Mouse (Mus musculus) activated CD4-positive, CD25-positive, alpha-beta regulatory T cell, adult 4 months (primary cell): ENCODE measurements around the gene Timm8a2. TPM values are rescaled to one million over a fixed set of nuclear protein-coding genes. Genes with fewer than 3 reads are reported as not detected.
A peak's percentile ranks its signal among the peaks of the same experiment; 100 is the strongest.

Experiments used
- ATAC-seq: one replicate; pipeline ENCODE4 v1.8.0; 2017
- polyA plus RNA-seq, 2 experiments: library from polyadenylated mRNA; unstranded; fragments of 100-300 nt; shearing (Covaris generic); gene quantifications; one replicate each; pipeline ENCODE4 v1.2.1; 2017

The Timm8a2 gene
- not detected for polyA plus RNA-seq

GRCm38 (mm10) chr14:122034451-122034850, at the start of gene Timm8a2:
Gene Timm8a2, plus strand, starts transcription at chr14:122034674.
- no peak for ATAC-seq

GRCm38 (mm10) chr14:121985477-121985876, 49.0 kb upstream of the Timm8a2 start:
- ATAC-seq: no peak

- ATAC-seq: no peak
These were observed 48.4 kb upstream of the Timm8a2 start for GRCm38 (mm10) chr14:121986028-121986427.

- no peak for ATAC-seq
These were observed 47.2 kb upstream of the Timm8a2 start for GRCm38 (mm10) chr14:121987287-121987686.

DNA sequence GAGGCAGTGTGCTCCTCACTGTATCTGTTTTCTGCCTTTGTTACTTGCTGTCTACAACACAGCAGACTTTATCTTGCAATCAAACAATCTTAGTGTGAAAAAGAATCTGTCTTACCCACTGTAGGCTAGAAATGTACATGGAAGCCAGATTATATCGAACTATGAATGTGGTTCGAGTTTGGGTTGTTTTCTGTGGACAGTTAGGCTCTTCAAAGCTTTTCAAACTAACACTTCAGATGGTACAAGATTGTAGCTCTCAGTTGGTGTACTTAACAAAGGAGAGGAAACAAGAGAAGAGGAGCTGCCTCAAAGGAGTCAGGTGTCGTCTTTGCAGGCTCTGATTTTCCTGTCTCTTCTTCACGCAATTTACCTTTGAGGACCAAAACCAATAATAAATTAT, 46.8 kb upstream of the Timm8a2 start:
- no peak for ATAC-seq

DNA sequence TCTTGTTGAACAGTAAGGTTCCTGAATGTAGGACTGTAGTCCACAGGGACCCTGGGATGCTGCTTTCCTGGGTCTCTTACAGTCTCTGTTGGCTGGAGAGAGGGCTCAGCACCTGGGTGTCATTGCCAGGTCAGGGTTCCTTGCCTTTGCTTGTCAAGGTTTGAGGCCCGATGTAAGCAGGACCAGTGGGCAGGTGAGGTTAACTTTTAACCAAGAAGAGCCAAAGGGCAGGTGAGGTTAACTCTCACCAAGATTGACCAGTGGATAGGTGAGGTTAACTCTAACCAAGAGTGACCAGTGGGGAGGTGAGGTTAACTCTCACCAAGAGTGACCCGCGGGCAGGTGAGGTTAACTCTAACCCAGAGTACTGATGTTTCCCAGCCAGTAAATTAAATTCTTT, 45.1 kb upstream of the Timm8a2 start:
- no peak for ATAC-seq

DNA sequence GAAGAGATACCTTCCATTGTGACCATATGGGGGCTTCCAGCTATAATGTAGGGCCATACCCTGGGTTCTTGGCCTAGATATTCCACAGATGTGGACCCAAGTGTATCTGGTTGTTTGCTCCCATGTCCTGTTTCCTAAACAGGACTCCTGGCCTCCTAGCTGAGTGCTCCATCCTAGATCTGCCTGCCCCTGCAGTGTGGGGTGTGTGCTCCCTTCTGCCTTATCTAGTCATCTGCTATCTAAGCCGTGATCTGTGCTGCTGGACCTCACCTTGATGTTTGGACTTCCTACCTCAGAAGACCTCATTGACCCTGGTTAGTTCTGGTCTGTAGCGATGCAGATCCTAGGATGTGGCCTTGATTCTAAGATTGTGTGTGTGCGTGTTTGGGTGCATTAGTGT, 44.6 kb upstream of the Timm8a2 start:
- no peak for ATAC-seq

DNA sequence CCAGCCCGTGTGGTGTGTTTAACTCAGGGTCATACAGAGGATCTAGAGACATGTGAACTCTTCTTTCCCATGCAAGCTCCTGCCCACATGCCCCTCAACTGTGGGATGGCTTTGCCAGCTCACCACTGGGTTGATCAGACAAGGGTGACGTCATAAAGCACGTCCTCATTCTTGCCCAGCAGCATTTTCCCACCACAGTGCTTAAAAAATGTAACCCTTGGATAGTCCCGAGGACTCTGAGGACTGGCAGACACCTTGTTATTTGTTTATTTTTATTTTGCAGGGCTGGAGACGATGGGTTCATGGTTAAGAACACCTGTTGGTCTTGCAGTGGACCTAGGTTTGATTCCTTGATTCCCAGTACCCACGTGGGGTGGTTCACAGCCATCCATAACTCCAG, 43.6 kb upstream of the Timm8a2 start:
- no peak for ATAC-seq

- ATAC-seq: peak; percentile 26
These were observed 42.6 kb upstream of the Timm8a2 start for GRCm38 (mm10) chr14:121991921-121992320.

- ATAC-seq: peak; percentile 80
These were observed 41.8 kb upstream of the Timm8a2 start for GRCm38 (mm10) chr14:121992395-121993280.

- no peak for ATAC-seq
These were observed 40.9 kb upstream of the Timm8a2 start for GRCm38 (mm10) chr14:121993616-121994015.

- peak; percentile 32 for ATAC-seq
These were observed 40.2 kb upstream of the Timm8a2 start for GRCm38 (mm10) chr14:121994171-121994700.

DNA sequence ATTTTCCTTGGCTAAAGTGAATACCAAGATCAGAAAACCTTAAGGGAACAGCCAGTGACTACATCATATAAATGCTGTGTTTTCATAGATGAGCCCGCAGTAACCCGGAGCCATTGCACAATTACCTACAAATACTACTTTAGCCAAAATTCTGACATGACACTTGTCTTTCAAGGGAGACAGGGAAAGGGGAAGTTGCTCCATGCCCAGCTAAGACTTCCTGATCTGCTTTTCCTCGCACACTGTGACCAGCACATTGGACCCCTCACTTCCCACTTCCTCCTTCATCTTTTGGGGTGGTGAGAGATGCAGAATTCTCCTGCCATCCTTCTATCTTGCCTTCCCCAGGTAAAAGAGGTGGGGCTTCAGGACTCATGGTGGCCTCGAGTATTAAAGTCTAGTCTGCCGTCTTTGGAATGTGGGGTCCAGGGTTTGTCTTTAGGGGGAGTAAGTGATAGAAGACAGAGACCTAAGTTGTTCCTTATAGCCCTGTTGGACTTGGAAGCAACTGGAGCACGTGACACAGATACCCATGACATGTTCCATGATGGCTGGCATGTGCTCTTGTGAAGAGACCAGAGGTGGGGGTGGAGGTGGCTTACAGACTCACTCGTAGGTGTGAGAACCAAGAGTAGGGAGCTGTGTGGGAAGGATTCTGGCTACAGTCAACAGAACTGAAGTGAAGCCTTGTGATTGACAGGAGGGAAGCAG, 39.5 kb upstream of the Timm8a2 start:
- no peak for ATAC-seq

- ATAC-seq: no peak
These were observed 39.0 kb upstream of the Timm8a2 start for GRCm38 (mm10) chr14:121995557-121995870.

GRCm38 (mm10) chr14:121996786-121997185, 37.7 kb upstream of the Timm8a2 start:
- ATAC-seq: no peak

GRCm38 (mm10) chr14:121999455-121999854, 35.0 kb upstream of the Timm8a2 start:
- ATAC-seq: peak; percentile 26

DNA sequence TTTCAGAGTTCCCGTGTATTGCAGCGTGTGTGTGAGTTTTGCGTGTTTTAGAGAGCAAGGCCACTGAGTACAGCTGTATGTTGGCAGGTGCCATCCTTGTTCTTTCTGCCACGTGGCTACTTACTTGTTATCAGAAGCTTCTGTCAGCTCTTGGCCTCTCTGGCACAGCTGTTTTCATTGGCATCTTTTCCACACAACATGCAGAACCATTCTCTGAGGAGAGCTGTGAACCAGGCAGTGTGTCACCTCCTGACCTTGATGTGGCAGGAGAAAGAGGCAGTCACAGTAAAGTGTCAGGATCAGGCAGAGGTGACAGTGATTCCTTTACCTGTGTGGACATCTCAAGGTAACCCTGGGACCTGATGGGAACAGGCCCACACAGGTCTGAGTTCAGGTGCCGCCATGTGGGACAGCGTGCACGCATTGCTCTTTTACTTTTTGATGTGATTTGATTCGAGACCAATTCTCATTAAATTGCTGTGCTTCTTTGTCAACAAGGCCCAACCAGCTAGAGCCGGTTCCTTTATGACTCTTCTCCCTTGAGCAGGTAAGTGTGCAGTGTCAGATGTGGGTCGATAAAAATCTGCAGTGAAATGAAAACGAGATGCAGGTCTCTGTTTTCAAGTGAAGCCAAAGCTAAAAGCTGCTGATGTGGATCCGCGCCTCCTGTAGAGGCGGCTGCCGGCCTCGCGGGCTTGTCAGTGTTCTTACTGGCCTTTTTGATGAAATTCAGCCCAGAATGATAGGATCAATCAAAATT, 33.9 kb upstream of the Timm8a2 start:
- ATAC-seq: peak; percentile 66

DNA sequence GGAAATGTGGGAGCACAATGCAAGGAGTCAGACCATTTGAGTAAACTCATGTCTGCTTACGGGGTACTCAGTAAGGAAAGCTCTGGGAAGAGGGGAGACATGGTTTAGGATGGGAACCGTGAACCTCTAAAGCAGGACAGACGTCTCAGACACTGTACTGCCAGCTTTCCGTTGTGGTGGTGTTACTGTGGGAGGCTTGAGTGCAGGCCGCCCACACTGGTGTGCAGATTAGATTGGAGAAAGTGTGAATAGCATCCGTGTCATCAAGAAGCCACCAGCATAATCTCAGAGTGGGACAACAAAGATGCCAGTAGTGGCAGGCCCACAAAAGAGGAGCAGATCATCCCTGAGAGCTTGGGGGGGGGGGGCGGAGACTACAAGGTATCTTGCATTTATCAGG, 32.2 kb upstream of the Timm8a2 start:
- ATAC-seq: peak; percentile 25

GRCm38 (mm10) chr14:122003812-122004211, 30.7 kb upstream of the Timm8a2 start:
- ATAC-seq: no peak

- no peak for ATAC-seq
These were observed 26.2 kb upstream of the Timm8a2 start for GRCm38 (mm10) chr14:122008261-122008660.

- ATAC-seq: peak; percentile 90
These were observed 25.0 kb upstream of the Timm8a2 start for GRCm38 (mm10) chr14:122009502-122009901.

GRCm38 (mm10) chr14:122010301-122010700, 24.2 kb upstream of the Timm8a2 start:
- ATAC-seq: no peak

DNA sequence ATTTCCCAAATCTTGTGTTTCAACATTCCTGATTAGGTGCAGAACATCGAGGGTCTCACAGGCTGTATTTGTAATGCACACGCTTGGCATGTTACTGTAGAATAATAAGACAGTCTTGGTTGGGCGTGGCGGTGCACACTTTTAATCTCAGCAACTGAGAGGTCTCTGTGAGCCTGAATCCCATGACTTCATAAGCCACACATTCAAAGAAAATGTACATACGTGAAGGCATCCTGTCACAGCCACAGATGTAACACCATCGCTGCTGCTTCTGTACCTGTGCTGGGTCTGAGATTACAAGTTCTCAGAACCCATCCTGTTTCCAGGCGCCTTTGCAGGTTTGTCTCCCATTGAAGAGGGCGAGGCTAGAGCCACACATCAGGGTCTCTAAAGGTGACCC, 22.7 kb upstream of the Timm8a2 start:
- peak; percentile 33 for ATAC-seq
